Mouse (Mus musculus) WW6 (cell line): ENCODE data around the gene Bsg.

Experiments
- DNase-seq: peaks from one replicate; pipeline ENCODE4 v3.0.0-alpha.2; 2013; ENCODE audit warnings: low read depth, low spot score

Bsg gene

DNA sequence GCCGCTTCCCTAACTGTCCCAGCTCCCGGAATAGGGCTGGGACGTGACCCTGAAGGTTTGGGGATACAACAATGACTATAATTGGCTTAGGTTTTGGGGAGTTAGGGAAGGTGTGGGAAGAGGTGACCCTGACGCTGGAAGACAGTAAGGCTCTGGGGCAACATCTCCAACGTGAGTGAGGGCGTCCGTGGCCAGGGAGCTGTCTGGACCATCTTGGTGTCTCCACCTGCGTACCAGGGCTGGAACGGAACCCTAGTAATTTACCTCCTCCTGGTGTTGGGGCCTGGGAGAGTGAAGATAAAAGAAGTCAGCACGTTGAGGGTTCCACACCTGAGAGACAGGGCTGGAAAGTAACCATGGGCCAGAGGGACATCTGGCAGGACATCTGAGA is 674 bp downstream of the Bsg start:
- DNase-seq, result no peak

DNA sequence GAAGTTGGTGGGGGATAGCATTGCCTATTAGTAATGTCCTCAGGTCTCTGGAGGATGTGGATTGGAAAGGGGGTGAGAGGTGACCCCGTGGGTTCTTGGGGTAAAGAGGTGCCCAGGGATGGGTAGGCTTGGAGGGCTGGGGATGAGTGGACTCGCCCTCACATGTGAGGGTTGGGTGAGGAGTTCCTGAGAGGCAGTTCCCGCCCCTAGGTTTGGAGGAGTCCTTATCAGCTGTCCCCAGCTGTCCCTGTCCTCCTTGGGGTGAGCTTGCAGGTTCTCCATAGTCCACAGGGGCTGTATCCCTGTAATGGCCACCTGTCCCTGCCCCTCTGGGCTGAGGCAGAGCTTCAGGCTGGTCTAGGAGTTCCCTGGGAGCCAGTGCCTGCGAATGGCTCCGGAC is 1.7 kb downstream of the Bsg start:
- no peak for DNase-seq

DNA sequence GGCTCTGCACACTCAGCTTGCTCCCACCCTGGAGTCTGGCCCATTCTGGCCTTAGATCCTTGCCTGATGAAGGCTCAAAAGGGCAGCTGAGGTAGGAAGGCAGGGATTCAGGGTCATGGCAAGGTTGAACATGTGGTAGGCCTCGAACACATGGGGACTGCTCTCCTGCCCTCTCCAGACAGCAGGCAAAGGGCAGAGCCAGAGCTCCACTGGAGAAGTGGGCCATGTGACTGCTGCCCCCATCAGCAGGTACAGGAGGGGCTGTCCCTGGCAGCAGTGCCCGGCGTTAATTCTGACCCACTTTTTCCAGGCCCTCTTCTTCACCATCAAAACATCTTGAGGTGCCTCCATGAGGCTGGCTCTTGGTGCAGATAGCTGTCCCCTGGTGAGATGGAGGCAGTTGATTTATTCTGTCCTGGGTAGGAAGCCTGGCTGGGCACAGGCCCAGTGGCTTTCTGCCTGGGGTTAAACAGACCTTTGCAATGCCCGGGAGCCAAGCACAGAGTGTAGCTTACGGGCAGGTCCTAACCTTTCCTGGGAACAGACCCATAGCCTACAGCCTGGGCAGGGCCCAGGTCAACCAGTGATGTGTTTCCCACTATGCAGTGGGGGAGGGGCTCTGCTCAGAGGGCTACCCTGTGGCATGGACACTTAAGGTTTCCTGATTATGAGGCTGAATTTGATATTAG is 2.3 kb downstream of the Bsg start:
- no peak for DNase-seq

DNA sequence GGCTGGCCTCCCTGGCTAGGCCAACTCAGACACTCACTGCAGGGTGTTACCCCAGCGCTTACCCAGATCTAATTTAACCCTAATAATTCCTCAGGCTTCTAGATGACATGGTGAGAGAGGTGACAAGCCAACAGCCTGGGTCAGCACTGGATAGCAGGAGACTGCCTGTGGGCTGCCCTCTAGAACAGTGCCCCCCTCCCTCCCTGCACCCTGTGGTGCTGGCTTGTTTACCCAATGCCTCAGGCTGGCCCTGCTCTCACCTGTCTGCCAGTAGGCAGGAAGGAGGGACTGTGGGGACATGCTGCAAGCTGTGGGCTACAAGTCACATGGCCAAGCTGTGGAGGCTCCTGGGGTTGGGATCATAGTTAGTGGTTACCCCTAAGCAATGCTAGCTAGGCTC is 2.9 kb downstream of the Bsg start:
- DNase-seq, result no peak

DNA sequence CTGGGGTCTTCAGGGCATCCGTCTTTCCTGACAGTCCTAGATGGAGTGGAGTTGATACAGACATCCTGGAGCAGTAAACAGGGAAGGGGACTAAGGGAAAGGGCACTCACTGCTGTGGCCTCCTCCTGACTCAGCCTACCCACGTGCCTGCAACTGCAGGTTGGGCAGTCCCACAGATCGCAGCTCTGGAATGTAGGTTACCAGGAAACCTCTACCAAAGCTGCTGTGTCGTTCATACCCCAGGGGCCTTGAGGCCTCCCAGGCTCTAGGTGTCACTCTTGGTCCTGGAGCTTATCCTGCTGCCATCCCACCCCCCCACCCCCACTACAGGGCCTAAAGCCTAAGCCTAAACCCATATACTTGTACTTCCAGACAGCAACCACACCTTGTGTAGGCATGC is 3.5 kb downstream of the Bsg start:
- no peak for DNase-seq

DNA sequence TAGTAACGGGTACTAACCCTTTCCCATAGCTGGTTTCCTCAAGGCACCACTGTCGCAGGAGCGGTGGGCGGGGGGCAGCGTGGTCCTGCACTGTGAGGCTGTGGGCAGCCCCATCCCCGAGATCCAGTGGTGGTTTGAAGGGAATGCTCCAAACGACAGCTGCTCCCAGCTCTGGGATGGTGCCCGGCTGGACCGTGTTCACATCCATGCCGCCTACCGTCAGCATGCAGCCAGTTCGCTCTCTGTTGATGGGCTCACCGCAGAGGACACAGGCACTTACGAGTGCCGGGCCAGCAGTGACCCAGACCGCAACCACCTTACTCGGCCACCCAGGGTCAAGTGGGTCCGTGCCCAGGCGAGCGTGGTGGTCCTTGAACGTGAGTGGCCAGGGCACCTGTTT is 4.4 kb downstream of the Bsg start:
- DNase-seq, result no peak

DNA sequence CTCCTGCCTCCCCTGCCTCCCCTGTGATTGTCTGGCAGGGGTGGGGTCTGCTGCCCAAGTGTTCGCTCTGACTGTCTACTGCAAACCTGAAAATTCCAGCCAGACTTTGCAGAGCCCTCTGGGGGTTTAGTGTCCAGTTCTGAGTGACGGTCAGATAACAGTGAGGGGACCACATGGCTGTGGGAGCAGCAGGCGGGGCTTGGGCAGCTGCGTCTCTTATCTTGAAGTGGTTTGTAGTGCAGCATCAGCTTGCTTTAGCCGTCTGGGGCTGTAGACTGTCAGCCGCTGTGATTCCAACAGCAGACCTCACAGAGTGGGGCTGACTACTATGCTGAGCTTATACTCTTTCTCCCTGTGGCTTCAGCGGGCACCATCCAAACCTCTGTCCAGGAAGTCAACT is 5.0 kb downstream of the Bsg start:
- no peak for DNase-seq

DNA sequence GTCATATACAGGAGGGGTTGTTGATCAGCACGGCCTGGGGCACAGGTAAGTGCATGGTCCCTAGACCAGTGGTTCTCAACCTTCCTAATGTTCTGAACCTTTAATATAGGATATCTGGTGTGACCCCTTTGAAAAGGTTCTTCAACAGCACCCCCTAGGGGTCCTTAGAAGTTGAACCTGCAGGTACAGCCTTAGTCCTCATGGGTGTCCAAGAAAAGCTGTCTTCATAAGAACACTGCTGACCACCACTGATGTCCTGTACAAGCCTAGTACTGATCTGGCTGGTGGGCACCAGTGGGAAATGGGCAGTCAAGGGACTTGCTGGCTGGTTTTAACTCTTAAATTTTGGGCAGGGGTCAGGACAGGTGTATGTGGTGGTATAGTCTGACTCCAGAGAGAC is 7.7 kb downstream of the Bsg start:
- DNase-seq, result no peak

DNA sequence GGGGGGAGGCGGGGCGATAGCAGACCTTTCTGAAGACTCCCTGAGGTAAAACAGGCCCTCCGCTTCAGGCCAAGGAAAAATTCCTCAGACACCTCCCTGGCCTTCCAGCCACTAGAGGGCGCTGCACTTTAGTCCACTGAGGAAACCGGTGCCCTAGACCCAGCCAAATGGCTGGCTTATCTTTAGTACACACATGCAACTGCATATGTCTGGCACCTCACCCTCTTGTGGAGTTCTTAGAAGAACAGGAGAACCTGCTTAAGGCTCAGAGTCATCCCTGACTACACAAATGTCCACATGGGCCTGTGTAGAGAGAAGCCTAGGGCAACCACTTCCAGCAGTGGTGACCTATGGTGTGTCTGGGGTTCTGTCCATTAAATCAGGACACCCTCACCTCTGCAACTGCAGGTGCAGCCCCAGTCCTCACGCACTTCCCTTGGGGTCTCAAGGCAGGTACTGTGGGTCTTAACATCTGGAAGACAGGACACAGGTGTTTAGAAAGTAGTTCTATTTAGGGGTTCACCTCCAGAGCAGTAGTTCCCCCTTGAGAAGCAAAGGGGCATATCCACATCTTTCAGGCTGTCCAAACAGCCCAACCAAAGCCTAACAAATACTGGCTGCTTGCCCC is 8.3 kb downstream of the Bsg start:
- peak; percentile 58 for DNase-seq

DNA sequence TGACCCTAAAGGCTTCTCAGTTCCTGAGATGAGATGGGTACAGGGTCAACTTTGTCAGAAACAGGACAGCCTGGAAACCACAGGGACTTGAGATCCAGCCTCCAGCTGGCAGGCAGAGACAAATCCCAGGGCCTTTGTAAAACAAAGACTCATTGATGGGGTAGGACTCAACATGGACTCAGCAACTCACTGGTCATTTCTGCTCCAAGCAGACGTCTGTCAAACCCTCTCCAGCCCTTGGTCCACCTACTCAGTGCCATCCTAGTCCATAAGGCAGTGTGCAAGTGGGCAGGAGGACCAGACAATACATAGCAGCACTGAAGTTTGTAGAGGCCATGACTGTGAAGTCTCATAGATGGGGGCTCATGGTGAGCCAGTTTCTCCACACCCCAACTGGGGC is 8.9 kb downstream of the Bsg start:
- no peak for DNase-seq

DNA sequence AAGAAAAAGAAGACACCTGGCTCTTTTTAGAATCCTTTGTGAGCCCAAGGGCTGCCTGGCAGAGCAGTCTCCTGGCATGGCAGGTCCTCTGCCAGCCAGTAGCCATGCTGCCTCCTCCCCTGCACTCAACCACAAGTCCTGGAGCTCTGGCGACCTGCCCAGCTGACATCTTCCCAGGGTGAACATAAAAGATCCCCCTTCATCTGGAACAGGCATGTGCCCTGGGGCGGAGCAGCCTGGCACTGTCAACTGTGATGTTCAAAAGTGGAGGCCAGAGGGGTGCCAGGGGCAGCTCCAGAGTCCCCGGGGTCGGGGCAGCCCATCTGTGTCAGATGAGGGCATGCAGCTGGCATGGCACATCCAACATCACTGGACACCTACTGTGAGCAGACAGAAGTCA is 10.7 kb downstream of the Bsg start:
- no peak for DNase-seq

DNA sequence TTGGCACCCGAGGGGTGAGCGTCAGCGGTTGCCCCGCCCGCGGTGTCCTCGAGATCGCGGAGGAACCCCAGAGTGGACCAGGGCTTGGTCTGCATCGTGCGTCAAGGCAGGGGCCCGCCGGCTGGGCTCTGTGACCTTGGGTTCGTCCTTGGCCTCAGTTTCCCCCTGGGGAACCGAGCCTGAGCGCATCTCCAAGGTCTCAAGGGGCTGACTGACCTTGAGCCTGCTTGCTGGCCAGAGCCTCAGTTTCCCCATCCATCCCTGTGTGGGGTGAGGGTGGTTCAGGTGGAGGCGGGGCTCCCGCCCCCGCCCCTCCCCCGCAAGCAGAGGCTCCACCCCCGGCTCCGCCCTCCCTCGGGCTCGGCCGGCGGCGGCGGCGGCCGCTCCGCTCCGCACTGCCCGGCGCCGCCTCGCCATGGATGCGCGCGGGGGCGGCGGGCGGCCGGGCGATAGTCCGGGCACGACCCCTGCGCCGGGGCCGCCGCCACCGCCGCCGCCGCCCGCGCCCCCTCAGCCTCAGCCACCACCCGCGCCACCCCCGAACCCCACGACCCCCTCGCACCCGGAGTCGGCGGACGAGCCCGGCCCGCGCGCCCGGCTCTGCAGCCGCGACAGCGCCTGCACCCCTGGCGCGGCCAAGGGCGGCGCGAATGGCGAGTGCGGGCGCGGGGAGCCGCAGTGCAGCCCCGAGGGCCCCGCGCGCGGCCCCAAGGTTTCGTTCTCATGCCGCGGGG is 12.1 kb downstream of the Bsg start, which contains the start of gene Hcn2:
Hcn2 (plus strand) TSS at position 381 of the 734 bp plus-strand sequence.
- no peak for DNase-seq

DNA sequence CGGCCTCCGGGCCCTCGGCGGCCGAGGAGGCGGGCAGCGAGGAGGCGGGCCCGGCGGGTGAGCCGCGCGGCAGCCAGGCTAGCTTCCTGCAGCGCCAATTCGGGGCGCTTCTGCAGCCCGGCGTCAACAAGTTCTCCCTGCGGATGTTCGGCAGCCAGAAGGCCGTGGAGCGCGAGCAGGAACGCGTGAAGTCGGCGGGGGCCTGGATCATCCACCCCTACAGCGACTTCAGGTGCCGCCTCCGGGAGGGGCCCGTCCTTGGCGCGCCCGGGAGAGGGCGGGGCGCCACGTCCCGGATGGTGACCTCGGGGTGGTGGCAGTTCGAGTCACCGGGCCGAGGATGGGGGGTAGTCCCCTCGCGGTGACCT is 12.7 kb downstream of the Bsg start:
- DNase-seq, result no peak

DNA sequence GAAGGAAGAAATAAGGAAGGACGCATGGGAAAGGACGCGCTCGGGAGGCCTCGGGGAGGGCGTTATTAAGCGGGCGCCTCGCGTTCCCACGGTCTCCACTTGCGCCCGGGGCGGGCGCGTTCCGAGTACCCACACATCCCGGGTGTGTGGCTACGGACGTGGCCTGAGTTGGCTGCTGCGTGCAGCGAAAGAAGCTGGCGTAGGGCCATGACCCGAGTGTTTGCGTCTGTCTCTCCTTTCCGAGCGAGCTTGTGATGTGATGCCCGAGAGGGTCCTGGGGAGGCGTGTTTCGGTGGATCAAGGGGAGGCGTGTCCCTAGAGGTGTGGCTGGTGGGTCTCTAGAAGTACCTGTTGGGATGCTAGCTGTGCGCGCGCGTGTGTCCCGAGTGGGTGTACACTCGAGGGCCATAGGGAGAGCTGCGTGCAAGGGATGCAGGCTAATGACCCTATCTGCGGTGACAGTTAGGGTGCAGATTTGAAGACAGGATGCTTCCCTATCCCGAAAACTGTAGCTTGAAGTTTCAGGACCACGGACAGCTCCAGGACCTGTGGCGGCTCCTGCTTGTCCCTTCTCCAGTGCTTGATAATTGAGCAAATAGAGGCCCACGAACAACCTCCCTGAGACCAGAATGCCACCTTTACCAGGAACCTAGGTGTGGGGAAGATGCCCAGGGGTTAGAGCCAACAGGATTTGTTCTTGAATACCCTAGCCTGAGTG is 13.5 kb downstream of the Bsg start:
- DNase-seq, result no peak

DNA sequence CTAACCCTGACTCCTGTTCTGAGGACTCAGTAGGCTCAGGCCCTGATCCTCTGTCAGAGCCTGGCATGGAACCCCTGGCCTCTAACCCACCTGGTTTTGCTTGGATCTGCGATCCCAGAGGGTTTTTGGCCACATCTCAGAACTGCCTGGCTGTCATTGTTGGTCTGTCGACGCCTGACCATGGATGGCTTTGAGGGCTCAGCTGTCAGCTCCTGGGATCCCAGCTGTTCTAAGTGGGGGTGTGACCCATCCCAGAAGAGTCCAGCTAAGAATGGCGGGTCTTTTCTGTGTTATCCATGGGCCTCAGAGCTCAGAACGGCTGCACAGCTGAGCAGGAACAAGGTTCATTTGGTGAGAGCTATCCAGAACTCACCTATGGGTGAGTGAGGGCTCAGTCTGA is 16.8 kb downstream of the Bsg start:
- DNase-seq, result no peak

DNA sequence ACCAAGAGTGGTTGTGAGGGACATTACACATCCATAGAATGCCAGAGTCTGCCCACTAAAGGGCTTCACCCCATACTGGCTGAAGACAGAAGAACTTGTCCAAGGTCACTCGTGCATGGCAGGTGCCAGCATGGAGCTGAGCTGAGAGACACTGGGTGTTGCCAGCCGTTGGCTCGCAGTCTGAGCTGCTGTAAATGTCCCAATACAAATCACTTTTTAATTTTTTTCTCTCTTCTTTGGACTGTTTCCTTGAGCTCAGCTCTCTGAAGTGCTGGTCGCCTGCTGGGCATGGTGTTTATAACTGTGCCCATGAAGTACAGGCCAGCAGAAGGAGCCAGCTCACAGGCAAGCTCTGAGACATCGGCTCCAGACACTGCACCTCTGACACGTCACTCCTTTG is 18.8 kb downstream of the Bsg start:
- DNase-seq, result no peak

DNA sequence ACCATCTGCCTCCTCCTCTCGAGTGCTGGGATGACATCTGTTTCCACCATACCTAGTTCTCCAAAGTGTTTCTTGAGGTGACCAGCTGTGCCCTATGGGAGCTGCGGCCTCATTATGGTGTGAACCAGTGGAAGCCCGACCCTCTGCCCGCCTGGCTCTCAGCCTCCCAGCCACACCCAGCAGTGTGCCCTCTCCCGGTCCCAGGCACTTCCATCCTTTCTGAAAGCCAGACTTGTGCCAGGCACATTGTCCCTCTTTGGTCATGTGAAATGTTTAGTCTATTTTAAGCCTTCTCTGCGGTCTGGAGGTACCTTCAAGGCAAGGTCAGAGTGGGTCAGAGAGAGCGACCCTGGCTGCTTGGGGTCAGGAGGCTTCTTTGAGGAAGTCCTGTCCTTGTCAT is 19.4 kb downstream of the Bsg start:
- DNase-seq, result no peak

DNA sequence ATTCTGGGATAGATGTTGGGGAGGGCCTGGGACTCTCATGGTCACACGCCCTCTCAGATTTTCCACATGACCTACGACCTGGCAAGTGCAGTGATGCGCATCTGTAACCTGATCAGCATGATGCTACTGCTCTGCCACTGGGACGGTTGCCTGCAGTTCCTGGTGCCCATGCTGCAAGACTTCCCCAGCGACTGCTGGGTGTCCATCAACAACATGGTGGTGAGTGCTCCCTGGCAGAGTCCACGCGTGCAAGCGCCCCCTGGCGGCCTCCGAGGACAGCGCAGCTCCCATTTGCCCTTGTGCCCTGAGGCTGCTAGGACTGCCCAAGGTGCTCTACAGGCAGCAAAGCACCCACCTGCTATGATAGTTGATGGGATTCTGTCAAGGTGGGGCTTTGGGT is 21.8 kb downstream of the Bsg start:
- no peak for DNase-seq

DNA sequence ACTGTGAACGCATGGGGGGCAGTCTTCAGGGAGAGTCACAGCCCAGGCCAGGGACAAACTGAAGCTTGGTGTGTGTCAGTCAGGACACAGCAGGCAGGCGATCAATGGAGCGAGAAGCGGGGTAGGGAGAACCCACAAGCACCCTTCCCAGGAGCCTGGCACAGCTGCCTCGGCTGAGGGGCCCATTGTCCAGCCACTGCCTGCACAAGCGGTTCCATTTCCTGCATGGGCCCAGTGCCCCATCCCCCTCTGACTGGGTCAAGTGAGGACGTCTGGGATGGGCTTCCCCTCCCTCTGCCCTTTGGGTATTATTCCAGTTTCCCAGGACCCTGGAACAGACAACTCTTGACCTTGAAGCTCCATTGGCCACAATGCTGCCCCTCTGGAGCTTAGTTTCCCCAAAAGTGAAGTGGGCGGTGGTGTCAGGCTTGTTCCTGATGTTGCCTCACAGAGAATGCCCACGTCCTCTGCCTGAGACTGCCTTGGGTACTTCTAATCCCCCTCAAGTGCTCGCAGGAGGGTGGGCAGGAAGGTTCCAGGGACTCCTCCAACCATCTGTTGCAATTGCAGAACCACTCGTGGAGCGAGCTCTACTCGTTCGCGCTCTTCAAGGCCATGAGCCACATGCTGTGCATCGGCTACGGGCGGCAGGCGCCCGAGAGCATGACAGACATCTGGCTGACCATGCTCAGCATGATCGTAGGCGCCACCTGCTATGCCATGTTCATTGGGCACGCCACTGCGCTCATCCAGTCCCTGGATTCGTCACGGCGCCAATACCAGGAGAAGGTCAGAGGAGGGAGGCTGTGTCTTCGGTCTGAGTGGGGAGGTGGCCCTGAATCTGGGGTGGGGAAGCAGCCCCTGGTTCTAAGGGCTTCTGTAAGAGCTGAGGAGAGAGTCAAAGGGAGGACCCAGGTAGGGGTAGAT is 24.3 kb downstream of the Bsg start:
- DNase-seq, result no peak

DNA sequence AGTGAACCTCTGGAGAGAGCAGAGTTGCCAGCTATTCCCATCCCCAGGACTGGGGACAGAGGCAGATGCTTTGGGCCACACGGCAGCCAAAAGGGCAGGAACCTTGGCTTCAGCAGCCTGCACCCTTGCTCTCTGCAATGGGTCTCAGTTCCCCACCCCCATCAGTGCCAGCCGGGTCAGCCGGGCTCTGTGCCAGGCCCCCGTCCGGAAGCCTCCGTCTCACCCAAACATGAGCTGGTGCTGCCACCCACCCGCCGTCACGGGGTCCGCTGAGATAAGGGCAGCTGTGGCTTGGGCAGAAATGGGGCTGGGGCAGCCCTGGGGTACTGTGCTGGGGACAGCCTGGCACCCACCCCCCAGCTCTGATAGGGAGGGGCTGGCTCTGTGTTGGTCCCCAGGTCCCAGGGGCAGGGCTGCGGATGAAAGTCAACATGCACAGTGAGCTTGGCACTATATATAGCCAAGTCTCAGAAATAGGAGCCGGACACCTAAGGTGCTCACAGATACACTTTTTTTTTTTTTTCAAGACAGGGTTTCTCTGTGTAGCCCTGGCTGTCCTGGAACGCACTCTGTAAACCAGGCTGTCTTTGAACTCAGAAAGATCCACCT is 25.2 kb downstream of the Bsg start:
- DNase-seq, result no peak

DNA sequence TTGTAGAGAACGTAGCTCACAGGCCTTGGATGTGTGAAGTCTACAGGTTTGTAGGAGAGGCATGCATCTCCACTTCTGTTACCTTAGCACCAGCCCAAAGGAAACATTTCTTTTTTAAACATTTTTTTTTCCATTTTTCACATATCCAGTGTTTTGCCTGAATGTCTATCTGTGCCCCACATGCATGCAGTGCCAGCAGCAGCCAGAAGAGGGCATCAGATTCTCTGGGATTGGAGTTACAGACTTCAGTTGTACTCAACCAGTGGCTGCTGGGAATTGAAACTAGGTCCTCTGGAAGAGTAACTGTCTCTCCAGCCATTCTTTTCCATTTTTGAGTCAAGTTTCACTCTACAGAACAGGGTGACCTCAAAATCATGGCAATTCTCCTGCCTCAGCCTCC is 28.2 kb downstream of the Bsg start:
- no peak for DNase-seq
